Mouse (Mus musculus) heart, embryonic 10.5 days (tissue): ENCODE measurements around the gene Itih3. TPM values are rescaled to one million over a fixed set of nuclear protein-coding genes. Genes with fewer than 3 reads are reported as not detected.

Source experiments
- DNase-seq: peaks from one replicate; pipeline ENCODE4 v3.0.0-alpha.2; 2017; ENCODE audit warnings: low spot score
- H3K27ac ChIP-seq: fragments of 300-500 bp; sonication (generic); 2 replicates; pipeline ENCODE4 v1.5.1; 2016; ENCODE audit warnings: mild to moderate bottlenecking
- H3K27me3 ChIP-seq: fragments of 300-500 bp; sonication (generic); 2 replicates; pipeline ENCODE4 v1.6.1; 2016; ENCODE audit warnings: mild to moderate bottlenecking; ENCODE audit not compliant: poor library complexity, insufficient read depth, severe bottlenecking
- H3K36me3 ChIP-seq: fragments of 300-500 bp; sonication (generic); 2 replicates; pipeline ENCODE4 v1.6.1; 2016; ENCODE audit warnings: mild to moderate bottlenecking, moderate library complexity
- H3K4me1 ChIP-seq: fragments of 300-500 bp; sonication (generic); 2 replicates; pipeline ENCODE4 v1.6.1; 2016; ENCODE audit warnings: mild to moderate bottlenecking
- H3K4me3 ChIP-seq: fragments of 300-500 bp; sonication (generic); 2 replicates; pipeline ENCODE4 v1.5.1; 2016; ENCODE audit warnings: mild to moderate bottlenecking, moderate library complexity
- H3K9me3 ChIP-seq: fragments of 300-500 bp; sonication (generic); 2 replicates; pipeline ENCODE4 v1.6.1; 2016; ENCODE audit warnings: mild to moderate bottlenecking, moderate library complexity
- WGBS: fragments of 180-500 bp; shearing (Covaris S2); methylation state at CpG from one replicate; pipeline ENCODE4 v1.1.7; 2016; 5-methylcytosine and 5-hydroxymethylcytosine counted together
- polyA plus RNA-seq: library from polyadenylated mRNA; unstranded; fragments of >200 nt; fragmentation: Nextera tagmentation; extraction: Ambion mirVana; gene quantifications from 2 replicates; pipeline ENCODE4 v1.2.1, GENCODE M21; 2016

The Itih3 gene
- 0.64 and 5.0 TPM in 2 replicates for polyA plus RNA-seq

GRCm38 (mm10) chr14:30923375-30924105, at the start of gene Itih3:
Gene Itih3 (minus strand): TSS chr14:30923760.
- Histone ChIP-seq H3K27me3 (no peaks in the 10 kb centered on the region; the same call in 1 of the 2 replicates), H3K36me3 (no peaks in the 10 kb centered on the region), H3K27ac (peak within 1 kb of the TSS; percentile 16; the same call in 1 of the 2 replicates), H3K9me3 (no peaks in the 10 kb centered on the region), H3K4me1 (peaks cover 15% of the 10 kb centered on the region), H3K4me3 (no peak within 1 kb of the TSS)
- no peak for DNase-seq
- 43% methylated on average over 6 of the region's 6 CpGs for WGBS

GRCm38 (mm10) chr14:30960366-30960765, 36.8 kb upstream of the Itih3 start:
- Histone ChIP-seq H3K27me3 (no peaks in the 10 kb centered on the region), H3K36me3 (0 out of 2 replicates have a peak, but pooled peaks cover 2% of the 10 kb centered on the region), H3K4me3 (no peak overlapping the region), H3K9me3 (no peaks in the 10 kb centered on the region), H3K27ac (no peak overlapping the region), H3K4me1 (no peaks in the 10 kb centered on the region)
- no peak for DNase-seq
- WGBS = 91% methylated on average over 1 of the region's 1 CpGs

DNA sequence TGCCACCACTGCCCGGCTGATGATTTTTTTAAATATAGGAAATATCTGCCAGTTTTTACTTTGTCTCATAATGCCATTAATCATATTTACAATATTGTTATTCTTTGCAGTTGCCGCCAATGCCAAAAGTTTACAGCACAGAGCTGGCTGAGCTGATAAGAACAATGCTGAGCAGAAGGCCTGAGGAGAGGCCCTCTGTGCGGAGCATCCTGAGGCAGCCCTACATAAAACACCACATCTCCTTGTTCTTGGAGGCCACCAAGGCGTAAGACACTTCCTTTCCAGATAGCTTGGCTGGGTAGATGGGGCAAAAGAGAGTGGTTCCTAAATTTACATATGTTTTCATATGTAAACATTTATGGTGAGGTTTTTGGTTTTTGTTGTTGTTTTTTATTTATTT, 35.5 kb upstream of the Itih3 start:
- Histone ChIP-seq H3K36me3 (peaks cover 4% of the 10 kb centered on the region; the same call in 1 of the 2 replicates), H3K27me3 (no peaks in the 10 kb centered on the region), H3K27ac (no peak overlapping the region), H3K4me3 (no peak overlapping the region), H3K4me1 (no peaks in the 10 kb centered on the region), H3K9me3 (no peaks in the 10 kb centered on the region)
- no peak for DNase-seq
- 90% methylated on average over 4 of the region's 4 CpGs for WGBS

- Histone ChIP-seq H3K9me3 (no peaks in the 10 kb centered on the region), H3K27me3 (no peaks in the 10 kb centered on the region), H3K4me1 (no peaks in the 10 kb centered on the region), H3K4me3 (no peak overlapping the region), H3K27ac (no peak overlapping the region), H3K36me3 (peaks cover 4% of the 10 kb centered on the region; the same call in 1 of the 2 replicates)
- WGBS = 76% methylated on average over 2 of the region's 2 CpGs
- no peak for DNase-seq
These were observed 35.0 kb upstream of the Itih3 start for GRCm38 (mm10) chr14:30958517-30958916.

- peak within 1 kb of the TSS; percentile 92 for H3K4me3 ChIP-seq
- no peaks in the 10 kb centered on the region for H3K9me3 ChIP-seq
- under 1% methylated on average over 57 of the region's 57 CpGs for WGBS
- H3K4me1 ChIP-seq = peaks cover 7% of the 10 kb centered on the region
- H3K27ac ChIP-seq = peak within 1 kb of the TSS; percentile 87
- no peaks in the 10 kb centered on the region for H3K27me3 ChIP-seq
- H3K36me3 ChIP-seq = peaks cover 2% of the 10 kb centered on the region; the same call in 1 of the 2 replicates
- peak; percentile 99 for DNase-seq
These were observed 27.7 kb upstream of the Itih3 start, which contains the start of gene Nek4 for GRCm38 (mm10) chr14:30951154-30951825. Gene Nek4 (plus strand): TSS chr14:30951377.

DNA sequence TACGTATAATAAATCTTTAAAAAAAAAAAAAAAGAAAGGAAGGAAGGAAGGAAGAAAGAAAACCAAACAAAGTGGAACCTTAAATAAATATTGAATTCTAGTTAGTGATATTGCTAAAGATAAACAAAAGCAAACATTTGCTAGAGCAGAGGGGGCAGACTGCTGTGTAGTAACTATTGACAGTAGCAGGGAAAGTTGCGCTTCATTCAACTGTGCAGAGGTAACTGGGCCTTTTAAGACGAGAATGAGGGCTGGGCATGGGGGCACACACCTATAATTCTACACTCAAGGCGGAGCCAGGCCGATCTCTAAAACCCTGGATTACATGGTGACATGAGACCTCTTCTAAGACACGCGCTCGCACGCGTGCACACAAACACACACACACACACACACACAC, 26.4 kb upstream of the Itih3 start:
- no peaks in the 10 kb centered on the region for H3K27me3 ChIP-seq
- H3K9me3 ChIP-seq = no peaks in the 10 kb centered on the region
- H3K36me3 ChIP-seq = peaks cover 2% of the 10 kb centered on the region; the same call in 1 of the 2 replicates
- H3K4me1 ChIP-seq = peaks cover 7% of the 10 kb centered on the region
- no peak overlapping the region for H3K4me3 ChIP-seq
- 93% methylated on average over 10 of the region's 10 CpGs for WGBS
- H3K27ac ChIP-seq = no peak overlapping the region
- DNase-seq = no peak

GRCm38 (mm10) chr14:30944745-30945144, 21.2 kb upstream of the Itih3 start:
- peak; percentile 68 for DNase-seq
- H3K27me3 ChIP-seq = peaks cover 3% of the 10 kb centered on the region; the same call in 1 of the 2 replicates
- WGBS = 80% methylated on average over 2 of the region's 2 CpGs
- H3K4me1 ChIP-seq = no peaks in the 10 kb centered on the region
- no peaks in the 10 kb centered on the region for H3K36me3 ChIP-seq
- no peak overlapping the region for H3K27ac ChIP-seq
- no peak overlapping the region for H3K4me3 ChIP-seq
- no peaks in the 10 kb centered on the region for H3K9me3 ChIP-seq

DNA sequence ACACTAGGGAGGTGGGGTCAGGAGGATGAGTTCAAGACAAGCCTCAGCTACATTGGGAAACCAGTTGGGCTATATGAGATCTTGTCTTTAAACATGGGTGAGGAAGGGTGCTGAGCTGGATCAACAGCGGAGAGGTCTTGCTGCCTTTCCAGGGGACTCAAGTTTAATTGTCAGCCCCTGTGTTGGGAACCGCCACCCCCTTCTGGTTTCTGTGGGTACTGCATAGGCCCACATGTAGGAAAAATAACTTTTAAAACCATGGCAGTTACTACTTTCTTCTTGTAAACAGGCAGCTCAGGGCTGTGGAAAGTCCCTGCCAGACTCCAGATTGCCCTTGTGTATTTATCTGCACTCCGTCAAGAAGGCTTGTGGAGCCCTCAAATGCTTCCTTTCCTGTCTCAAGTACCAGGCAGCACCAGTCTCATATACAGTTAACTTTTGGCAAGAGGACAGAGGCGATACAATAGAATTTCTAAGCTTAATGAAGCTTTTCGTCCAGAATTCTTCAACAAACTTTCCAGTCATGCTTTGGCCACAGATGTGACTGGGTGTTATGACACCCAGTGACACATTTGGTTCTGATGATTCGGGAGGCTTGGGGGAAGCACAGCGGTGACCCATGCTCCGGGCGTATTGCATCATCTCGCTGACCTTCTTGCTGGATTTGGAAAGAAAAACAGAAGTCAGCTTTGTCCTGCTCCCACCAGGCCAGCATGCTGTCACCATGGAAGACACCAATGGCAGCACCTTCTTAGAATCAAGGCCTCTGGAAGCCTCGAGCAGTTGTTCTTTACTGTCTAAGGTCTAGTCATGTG, 20.5 kb upstream of the Itih3 start:
- WGBS = 58% methylated on average over 11 of the region's 11 CpGs
- no peaks in the 10 kb centered on the region for H3K36me3 ChIP-seq
- H3K27ac ChIP-seq = no peak overlapping the region
- DNase-seq = peak; percentile 77
- H3K4me3 ChIP-seq = no peak overlapping the region
- peaks cover 4% of the 10 kb centered on the region; the same call in 1 of the 2 replicates for H3K27me3 ChIP-seq
- no peaks in the 10 kb centered on the region for H3K9me3 ChIP-seq
- no peaks in the 10 kb centered on the region for H3K4me1 ChIP-seq

GRCm38 (mm10) chr14:30943038-30943437, 19.5 kb upstream of the Itih3 start, which contains the start of gene Itih1:
Gene Itih1 (minus strand): TSS chr14:30943289.
- WGBS = 85% methylated on average over 7 of the region's 7 CpGs
- Histone ChIP-seq H3K4me1 (no peaks in the 10 kb centered on the region), H3K27ac (no peak within 1 kb of the TSS), H3K4me3 (no peak within 1 kb of the TSS), H3K36me3 (no peaks in the 10 kb centered on the region), H3K9me3 (no peaks in the 10 kb centered on the region), H3K27me3 (peaks cover 4% of the 10 kb centered on the region; the same call in 1 of the 2 replicates)
- peak; percentile 65 for DNase-seq

DNA sequence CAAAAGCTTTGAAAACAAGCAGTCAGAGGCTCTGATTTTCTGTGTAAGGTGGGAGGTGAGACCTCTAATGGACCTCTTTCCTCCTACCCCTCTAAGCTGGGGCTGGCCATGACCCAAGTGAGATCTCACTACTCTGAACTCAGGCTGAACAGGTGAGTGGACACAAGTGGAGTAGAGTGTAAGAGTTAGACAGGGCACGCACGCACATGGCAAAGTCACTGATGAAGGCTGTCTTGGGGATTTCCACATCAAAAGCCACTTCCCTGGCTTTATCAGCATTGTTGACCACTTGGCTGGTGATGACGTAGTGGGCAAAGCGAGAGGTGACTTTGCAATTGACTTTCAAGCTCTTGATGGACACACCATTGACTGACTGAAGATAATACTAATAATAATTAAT, 18.7 kb upstream of the Itih3 start:
- 76% methylated on average over 4 of the region's 4 CpGs for WGBS
- Histone ChIP-seq H3K4me3 (no peak overlapping the region), H3K27ac (no peak overlapping the region), H3K36me3 (no peaks in the 10 kb centered on the region), H3K27me3 (peaks cover 4% of the 10 kb centered on the region; the same call in 1 of the 2 replicates), H3K4me1 (no peaks in the 10 kb centered on the region), H3K9me3 (no peaks in the 10 kb centered on the region)
- peak; percentile 61 for DNase-seq

- Histone ChIP-seq H3K4me3 (no peak overlapping the region), H3K36me3 (no peaks in the 10 kb centered on the region), H3K27ac (no peak overlapping the region), H3K27me3 (no peaks in the 10 kb centered on the region), H3K9me3 (no peaks in the 10 kb centered on the region), H3K4me1 (no peaks in the 10 kb centered on the region)
- 85% methylated on average over 9 of the region's 9 CpGs for WGBS
- no peak for DNase-seq
These were observed 9.8 kb upstream of the Itih3 start for GRCm38 (mm10) chr14:30933351-30933750.

DNA sequence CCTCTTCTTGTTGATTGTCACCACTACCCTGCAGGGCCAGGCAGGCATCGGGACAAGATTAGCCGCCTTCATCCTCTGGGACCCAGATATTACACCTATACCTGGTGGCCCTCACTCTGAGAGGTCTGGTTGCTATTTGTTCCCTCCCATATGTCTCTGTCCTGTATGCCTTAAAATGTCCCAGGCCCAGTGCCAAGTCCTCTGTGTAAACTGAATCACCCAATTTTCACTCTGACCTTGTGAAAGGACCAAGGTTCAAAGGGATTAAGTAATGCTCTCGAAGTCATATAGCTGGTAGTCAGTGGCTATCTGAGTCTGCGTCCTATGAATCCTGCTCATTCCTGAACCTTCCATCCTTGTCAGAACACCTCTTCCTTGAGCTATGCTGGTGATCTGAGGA, 6.8 kb upstream of the Itih3 start:
- WGBS = 87% methylated on average over 4 of the region's 4 CpGs
- no peak overlapping the region for H3K27ac ChIP-seq

More for the DNA sequence above, 6.8 kb upstream of the Itih3 start:
- Histone ChIP-seq H3K4me1 (no peaks in the 10 kb centered on the region), H3K36me3 (no peaks in the 10 kb centered on the region), H3K27me3 (no peaks in the 10 kb centered on the region), H3K9me3 (no peaks in the 10 kb centered on the region), H3K4me3 (no peak overlapping the region)
- DNase-seq = no peak
